Comparison of ENCODE assay signal across 10 mouse cellular contexts in genomic region chr5:142583616-142584126, GRCm38 (mm10). TPM values are rescaled to one million over a fixed set of nuclear protein-coding genes. Genes with fewer than 3 reads are reported as not detected.
DNase-seq lines count a peak whose midpoint lies in the region; ATAC-seq and TF ChIP-seq lines count a peak whose summit lies in the region.
"Had no signal": no experiment of that assay in that cellular context is flagged by ENCODE, and none has a peak within 500 bp of the region (broad histone marks: within the 10 kb centered on the region; RNA-seq: fewer than 3 reads in every experiment).

No protein-coding gene starts in this region.

- H3K4me1 ChIP-seq in cortical plate, adult 2 months (ENCODE audit: control insufficient read depth, insufficient read depth, low read length): peaks cover 5% of the 10 kb centered on the region
- H3K4me1 ChIP-seq in hindbrain, postnatal 0 days (ENCODE audit: insufficient read depth, low read length): peaks cover 15% of the 10 kb centered on the region
- H3K4me1 ChIP-seq in midbrain, embryonic 16.5 days (ENCODE audit: control insufficient read depth, insufficient read depth, low read length): peaks cover 6% of the 10 kb centered on the region; the same call in 1 of the 2 replicates
- H3K4me1 ChIP-seq in heart, adult 2 months (ENCODE audit: control insufficient read depth, insufficient read depth, low read length): no peaks in the 10 kb centered on the region

- peak overlapping the region; percentile 56; the same call in 1 of the 2 replicates for H3K27ac ChIP-seq in cortical plate, adult 2 months (ENCODE audit: insufficient read depth, low read length)
- peak overlapping the region; percentile 80 for H3K27ac ChIP-seq in hindbrain, postnatal 0 days
- H3K27ac ChIP-seq in midbrain, embryonic 16.5 days (ENCODE audit: low read length): peak overlapping the region; percentile 51
- H3K27ac ChIP-seq in heart, adult 2 months: no peak overlapping the region
- no peak overlapping the region for H3K27ac ChIP-seq in gastrocnemius, adult 2 months
- H3K27ac ChIP-seq: heart, embryonic 13.5 days; macrophage had no signal

- 16% methylated on average over 14 of the region's 14 CpGs for WGBS in hindbrain, postnatal 0 days
- WGBS in midbrain, embryonic 16.5 days: 22% methylated on average over 14 of the region's 14 CpGs
- WGBS in heart, adult 2 months: 36% methylated on average over 14 of the region's 14 CpGs

- H3K4me3 ChIP-seq in cortical plate, adult 2 months (ENCODE audit: insufficient read depth, low read length): no peak overlapping the region
- H3K4me3 ChIP-seq in hindbrain, postnatal 0 days (ENCODE audit: low read length): no peak overlapping the region
- no peak overlapping the region for H3K4me3 ChIP-seq in midbrain, embryonic 16.5 days (ENCODE audit: low read depth, low read length)
- no peak overlapping the region for H3K4me3 ChIP-seq in heart, adult 2 months
- no peak overlapping the region for H3K4me3 ChIP-seq in gastrocnemius, adult 2 months
- H3K4me3 ChIP-seq: heart, embryonic 13.5 days had no signal

- no peaks in the 10 kb centered on the region for H3K27me3 ChIP-seq in hindbrain, postnatal 0 days (ENCODE audit: insufficient read depth, low read length)
- no peaks in the 10 kb centered on the region for H3K27me3 ChIP-seq in midbrain, embryonic 16.5 days (ENCODE audit: control insufficient read depth, insufficient read depth, low read depth, low read length)
- no peaks in the 10 kb centered on the region for H3K27me3 ChIP-seq in heart, adult 2 months (ENCODE audit: control insufficient read depth, insufficient read depth, low read length)

- no peak for TF ChIP-seq CTCF in cortical plate, adult 2 months (IDR thresholded peaks at IDR 0.05; ENCODE audit: extremely low read depth, insufficient read depth, low read length)
- TF ChIP-seq CTCF in hindbrain, postnatal 0 days (IDR thresholded peaks at IDR 0.05; ENCODE audit: low read depth): peak; percentile 53
- TF ChIP-seq CTCF in heart, adult 2 months (IDR thresholded peaks at IDR 0.05): no peak
- TF ChIP-seq CTCF in gastrocnemius, adult 2 months (IDR thresholded peaks at IDR 0.05): no peak

- H3K4me2 ChIP-seq in hindbrain, postnatal 0 days (ENCODE audit: low read depth, low read length): peak overlapping the region; percentile 44
- peak overlapping the region; percentile 30; the same call in 1 of the 2 replicates for H3K4me2 ChIP-seq in midbrain, embryonic 16.5 days (ENCODE audit: low read length)
- H3K4me2 ChIP-seq: heart, embryonic 13.5 days had no signal

- peak; percentile 96 for ATAC-seq in hindbrain, postnatal 0 days
- peak; percentile 93 for ATAC-seq in midbrain, embryonic 16.5 days
- ATAC-seq in activated CD4-positive, CD25-positive, alpha-beta regulatory T cell, adult 4 months: no peak

- TF ChIP-seq POLR2A in cortical plate, adult 2 months (IDR thresholded peaks at IDR 0.05; ENCODE audit: extremely low read depth, insufficient read depth, low read length): no peak
- no peak for TF ChIP-seq POLR2A in heart, adult 2 months (IDR thresholded peaks at IDR 0.05; ENCODE audit: insufficient read depth, low read depth, low read length)

- H3K9me3 ChIP-seq in hindbrain, postnatal 0 days (ENCODE audit: low read length): no peaks in the 10 kb centered on the region
- no peaks in the 10 kb centered on the region for H3K9me3 ChIP-seq in midbrain, embryonic 16.5 days (replicated peaks; ENCODE audit: control insufficient read depth, low read length, poor library complexity, severe bottlenecking)
- H3K9me3 ChIP-seq: heart, embryonic 13.5 days had no signal

- H3K36me3 ChIP-seq in hindbrain, postnatal 0 days (ENCODE audit: insufficient read depth, low read length): no peaks in the 10 kb centered on the region; the same call in 1 of the 2 replicates
- H3K36me3 ChIP-seq in midbrain, embryonic 16.5 days (ENCODE audit: control insufficient read depth, insufficient read depth, low read length): no peaks in the 10 kb centered on the region
- no peaks in the 10 kb centered on the region for H3K36me3 ChIP-seq in heart, adult 2 months (ENCODE audit: control insufficient read depth, insufficient read depth, low read length)
- H3K36me3 ChIP-seq: heart, embryonic 13.5 days had no signal

- no peak overlapping the region for H3K9ac ChIP-seq in hindbrain, postnatal 0 days (replicated peaks; ENCODE audit: low read length)
- no peak overlapping the region for H3K9ac ChIP-seq in midbrain, embryonic 16.5 days (ENCODE audit: low read depth, low read length)
- no peak overlapping the region for H3K9ac ChIP-seq in heart, adult 2 months (ENCODE audit: low read depth, low read length)
- H3K9ac ChIP-seq: heart, embryonic 13.5 days had no signal

- H3K79me2 ChIP-seq in heart, adult 2 months (replicated peaks; ENCODE audit: control insufficient read depth, insufficient read depth, low read length): no peaks in the 10 kb centered on the region

- no peak for TF ChIP-seq EP300 in heart, adult 2 months (IDR thresholded peaks at IDR 0.05; ENCODE audit: insufficient read depth, low read depth, low read length)

- peak; percentile 64 for DNase-seq in brain, adult 2 months (ENCODE audit: low read depth, low spot score)
- DNase-seq in hindbrain, postnatal 0 days (ENCODE audit: low spot score): peak; percentile 85
- no peak for DNase-seq in heart, adult 2 months
- no peak for DNase-seq in gastrocnemius, adult 2 months
- no peak for DNase-seq in gastrocnemius, adult 8-10 months (ENCODE audit: low spot score in 2 of 2)

- intact Hi-C loops in heart, adult 2 months (cut with DNase I): loop anchor here (5.0 kb wide), 1 partner anchor 34 kb away; no protein-coding TSS in a partner anchor
- intact Hi-C loops in gastrocnemius, adult 2 months (cut with DNase I): no loop called here

RNA-seq across cellular contexts. Expression of gene Mmd2, which starts 24.9 kb away (rescaled TPM):
- 96.9 and 99.1 TPM in 2 replicates for polyA plus RNA-seq in cortical plate, adult 2 months (2012; rRNA removed)
- total RNA-seq in hindbrain, postnatal 0 days (2014; rRNA removed): 171 and 182 TPM in 2 replicates
- 151 and 167 TPM in 2 replicates for polyA plus RNA-seq in hindbrain, postnatal 0 days (2015; fragmentation: Nextera tagmentation; extraction: Ambion mirVana)
- 52.2 and 74.2 TPM in 2 replicates for polyA plus RNA-seq in midbrain, embryonic 16.5 days (2015; fragmentation: Nextera tagmentation; extraction: Ambion mirVana)
- under 1 TPM; 0.30 to 0.31 TPM for total RNA-seq in heart, adult 2 months (2021)
- 0.20 and 0.29 TPM in 2 replicates for polyA plus RNA-seq in heart, adult 2 months (2012; rRNA removed)
- total RNA-seq in gastrocnemius, adult 2 months (2021): not detected
- under 1 TPM in 1 of 4 experiments, not detected in 3; 0.40 TPM for total RNA-seq in gastrocnemius, adult 8-10 months (2022)
- not detected for polyA plus RNA-seq in activated CD4-positive, CD25-positive, alpha-beta regulatory T cell, adult 4 months (2017; shearing (Covaris generic))
- polyA plus RNA-seq: macrophage had no signal

RNA-seq across cellular contexts. Expression of gene Radil, which starts 32.8 kb away (rescaled TPM):
- polyA plus RNA-seq in cortical plate, adult 2 months (2012; rRNA removed): 16.5 and 17.7 TPM in 2 replicates
- total RNA-seq in hindbrain, postnatal 0 days (2014; rRNA removed): 17.7 and 20.0 TPM in 2 replicates
- 11.9 and 12.4 TPM in 2 replicates for polyA plus RNA-seq in hindbrain, postnatal 0 days (2015; fragmentation: Nextera tagmentation; extraction: Ambion mirVana)
- 24.0 and 26.2 TPM in 2 replicates for polyA plus RNA-seq in midbrain, embryonic 16.5 days (2015; fragmentation: Nextera tagmentation; extraction: Ambion mirVana)
- total RNA-seq in heart, adult 2 months (2021): 1 to 10 TPM; 1.7 to 2.3 TPM
- polyA plus RNA-seq in heart, adult 2 months (2012; rRNA removed): 2.2 and 3.3 TPM in 2 replicates
- total RNA-seq in gastrocnemius, adult 2 months (2021): 1 to 10 TPM; 1.5 to 1.8 TPM
- 1 to 10 TPM in 3 of 4 experiments, under 1 TPM in 1; 0.75 to 1.2 (median 1.1) TPM for total RNA-seq in gastrocnemius, adult 8-10 months (2022)
- not detected for polyA plus RNA-seq in activated CD4-positive, CD25-positive, alpha-beta regulatory T cell, adult 4 months (2017; shearing (Covaris generic))
- polyA plus RNA-seq: macrophage had no signal

RNA-seq across cellular contexts. Expression of gene Wipi2, which starts 43.8 kb away (rescaled TPM):
- polyA plus RNA-seq in cortical plate, adult 2 months (2012; rRNA removed): 72.2 and 74.3 TPM in 2 replicates
- 57.3 and 76.5 TPM in 2 replicates for total RNA-seq in hindbrain, postnatal 0 days (2014; rRNA removed)
- 40.0 and 43.3 TPM in 2 replicates for polyA plus RNA-seq in hindbrain, postnatal 0 days (2015; fragmentation: Nextera tagmentation; extraction: Ambion mirVana)
- 43.9 and 45.1 TPM in 2 replicates for polyA plus RNA-seq in midbrain, embryonic 16.5 days (2015; fragmentation: Nextera tagmentation; extraction: Ambion mirVana)
- 10 to 100 TPM; 33.2 to 43.0 TPM for total RNA-seq in heart, adult 2 months (2021)
- 24.1 and 36.2 TPM in 2 replicates for polyA plus RNA-seq in heart, adult 2 months (2012; rRNA removed)
- 10 to 100 TPM; 27.1 to 29.3 TPM for total RNA-seq in gastrocnemius, adult 2 months (2021)
- total RNA-seq in gastrocnemius, adult 8-10 months (2022): 10 to 100 TPM; 27.1 to 33.4 (median 29.2) TPM
- polyA plus RNA-seq in activated CD4-positive, CD25-positive, alpha-beta regulatory T cell, adult 4 months (2017; shearing (Covaris generic)): 10 to 100 TPM; 14.6 to 15.9 TPM

RNA-seq across cellular contexts. Expression of gene Papolb, which starts 53.8 kb away (rescaled TPM):
- polyA plus RNA-seq in cortical plate, adult 2 months (2012; rRNA removed): 0.30 and 0.31 TPM in 2 replicates
- total RNA-seq in hindbrain, postnatal 0 days (2014; rRNA removed): 0.32 and 0.37 TPM in 2 replicates
- polyA plus RNA-seq in hindbrain, postnatal 0 days (2015; fragmentation: Nextera tagmentation; extraction: Ambion mirVana): 0.14 and 0.16 TPM in 2 replicates
- polyA plus RNA-seq in midbrain, embryonic 16.5 days (2015; fragmentation: Nextera tagmentation; extraction: Ambion mirVana): 0.14 and 0.20 TPM in 2 replicates
- under 1 TPM in 1 of 2 experiments, not detected in 1; 0.10 TPM for total RNA-seq in heart, adult 2 months (2021)
- 0.04 and 0.09 TPM in 2 replicates for polyA plus RNA-seq in heart, adult 2 months (2012; rRNA removed)
- total RNA-seq in gastrocnemius, adult 2 months (2021): under 1 TPM; 0.08 to 0.14 TPM
- under 1 TPM in 1 of 4 experiments, not detected in 3; 0.12 TPM for total RNA-seq in gastrocnemius, adult 8-10 months (2022)
- polyA plus RNA-seq in activated CD4-positive, CD25-positive, alpha-beta regulatory T cell, adult 4 months (2017; shearing (Covaris generic)): not detected
- polyA plus RNA-seq: macrophage had no signal

Comparison
In these comparisons a context has a peak if more than half of its experiments do, and no peak if none do; other contexts are left out.
1. DNase-seq: peak in brain, adult 2 months (single experiment) and hindbrain, postnatal 0 days (single experiment); none in heart, adult 2 months (0 of 2), gastrocnemius, adult 2 months (single experiment) and gastrocnemius, adult 8-10 months (0 of 2).
2. H3K27ac ChIP-seq: peak in cortical plate, adult 2 months (single experiment), hindbrain, postnatal 0 days (single experiment) and midbrain, embryonic 16.5 days (single experiment); none in heart, adult 2 months (single experiment) and gastrocnemius, adult 2 months (single experiment).
3. RNA of gene Mmd2, which starts 24.9 kb away (polyA plus RNA-seq): 151 to 167 TPM in hindbrain, postnatal 0 days, 96.9 to 99.1 TPM in cortical plate, adult 2 months and 52.2 to 74.2 TPM in midbrain, embryonic 16.5 days; 0.20 to 0.29 TPM in heart, adult 2 months and not detected in activated CD4-positive, CD25-positive, alpha-beta regulatory T cell, adult 4 months; every median in the first group is over 10 times any median in the second.